Mouse (Mus musculus) midbrain, embryonic 14.5 days (tissue): ENCODE data around the gene Per1. TPM values are rescaled to one million over a fixed set of nuclear protein-coding genes. Genes with fewer than 3 reads are reported as not detected.
A peak's percentile ranks its signal among the peaks of the same experiment; 100 is the strongest.
"Not testable (repeated sequence)": the region's sequence is repeated elsewhere in the genome, so short reads cannot be mapped to it uniquely, and the experiment has no call there.

Experiments
- ATAC-seq: fragments of 200-750 bp; cut with Nextera tagmentation; 2 replicates; pipeline ENCODE4 v1.8.0; 2017; ENCODE audit warnings: moderate number of reproducible peaks, moderate library complexity; ENCODE audit not compliant: low FRiP score, low TSS enrichment
- DNase-seq: peaks from one replicate; pipeline ENCODE4 v3.0.0-alpha.2; 2015
- H3K27ac ChIP-seq: fragments of 300-500 bp; sonication (generic); replicated peaks from 2 replicates; pipeline ENCODE4 v1.5.1; 2014; ENCODE audit warnings: mild to moderate bottlenecking, low read depth, low read length, moderate library complexity
- H3K27me3 ChIP-seq: fragments of 300-500 bp; sonication (generic); 2 replicates; pipeline ENCODE4 v1.6.1; 2014; ENCODE audit warnings: low read length, control low read depth, mixed read lengths; ENCODE audit not compliant: control insufficient read depth, insufficient read depth
- H3K36me3 ChIP-seq: fragments of 300-500 bp; sonication (generic); 2 replicates; pipeline ENCODE4 v1.6.1; 2014; ENCODE audit warnings: low read length, control low read depth; ENCODE audit not compliant: control insufficient read depth, insufficient read depth
- H3K4me1 ChIP-seq: fragments of 300-500 bp; sonication (generic); 2 replicates; pipeline ENCODE4 v1.6.1; 2014; ENCODE audit warnings: mild to moderate bottlenecking, antibody characterized with exemption, low read length, control low read depth; ENCODE audit not compliant: control insufficient read depth, insufficient read depth
- H3K4me2 ChIP-seq: fragments of 300-500 bp; sonication (generic); 2 replicates; pipeline ENCODE4 v1.6.1; 2014; ENCODE audit warnings: mild to moderate bottlenecking, low read length, moderate library complexity
- H3K4me3 ChIP-seq: fragments of 300-500 bp; sonication (generic); replicated peaks from 2 replicates; pipeline ENCODE4 v1.5.1; 2014; ENCODE audit warnings: low read depth, low read length
- H3K9ac ChIP-seq: fragments of 300-500 bp; sonication (generic); replicated peaks from 2 replicates; pipeline ENCODE4 v1.6.1; 2014; ENCODE audit warnings: mild to moderate bottlenecking, low read length, moderate library complexity
- H3K9me3 ChIP-seq: fragments of 300-500 bp; sonication (generic); 2 replicates; pipeline ENCODE4 v1.6.1; 2016; ENCODE audit warnings: low read length, control low read depth, mixed read lengths; ENCODE audit not compliant: control insufficient read depth
- WGBS: fragments of 180-500 bp; shearing (Covaris S2); extraction: QIAGEN DNeasy Blood & Tissue Kit; methylation state at CpG from one replicate; pipeline ENCODE4 v1.1.7; 2014; 5-methylcytosine and 5-hydroxymethylcytosine counted together
- polyA plus RNA-seq: library from polyadenylated mRNA; unstranded; fragments of >200 nt; fragmentation: Nextera tagmentation; extraction: Ambion mirVana; gene quantifications from 2 replicates; pipeline ENCODE4 v1.2.1, GENCODE M21; 2014

The Per1 gene
- polyA plus RNA-seq, 1 experiment from 2014 or later: 13.1 TPM

DNA sequence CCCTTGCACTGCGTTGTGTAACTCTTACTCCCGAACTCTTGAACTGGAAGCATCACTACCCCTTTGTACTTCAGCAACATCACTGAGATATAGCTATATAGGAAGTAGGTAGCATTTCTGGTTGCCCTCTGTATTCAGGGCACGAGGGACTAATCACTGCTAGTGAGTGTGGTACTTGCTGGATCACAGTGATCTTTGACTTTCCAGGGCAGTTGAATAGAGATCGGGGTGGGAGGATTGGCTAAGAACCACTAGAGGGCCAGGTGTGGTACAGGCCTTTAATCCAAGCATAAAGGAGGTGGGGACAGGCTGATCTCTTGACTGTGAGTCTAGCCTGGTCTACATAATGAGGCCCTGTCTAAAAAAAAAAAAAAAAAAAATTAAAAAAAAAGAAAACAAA is 2.1 kb upstream of the Per1 start:
- Histone ChIP-seq H3K4me1 (peaks cover 42% of the 10 kb centered on the region), H3K9me3 (no peaks in the 10 kb centered on the region), H3K4me3 (no peak overlapping the region), H3K4me2 (no peak overlapping the region), H3K27me3 (no peaks in the 10 kb centered on the region), H3K27ac (no peak overlapping the region), H3K36me3 (peaks cover 18% of the 10 kb centered on the region), H3K9ac (no peak overlapping the region)
- no peak for DNase-seq
- 87% methylated on average over 4 of the region's 4 CpGs for WGBS
- ATAC-seq: no peak

DNA sequence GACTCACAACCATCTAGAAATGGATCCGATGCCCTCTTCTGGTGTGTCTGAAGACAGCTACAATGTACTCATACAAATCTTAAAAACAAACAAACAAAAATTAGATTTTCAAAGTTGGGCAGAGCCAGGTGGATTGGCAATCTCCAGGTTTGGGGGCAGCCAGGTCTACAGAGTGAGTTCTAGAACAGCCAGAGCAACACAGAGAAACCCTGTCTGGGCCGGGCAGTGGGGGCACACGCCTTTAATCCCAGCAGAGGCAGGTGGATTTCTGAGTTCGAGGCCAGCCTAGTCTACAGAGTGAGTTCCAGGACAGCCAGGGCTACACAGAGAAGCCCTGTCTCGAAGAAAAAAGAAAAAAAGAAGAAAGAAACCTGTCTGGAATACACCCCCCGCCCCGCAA is 1.2 kb upstream of the Per1 start:
- H3K9me3 ChIP-seq, H3K27me3 ChIP-seq, ATAC-seq, DNase-seq, H3K4me2 ChIP-seq, H3K9ac ChIP-seq, H3K4me3 ChIP-seq, H3K27ac ChIP-seq: not testable (repeated sequence)
- WGBS: 86% methylated on average over 7 of the region's 7 CpGs
- peaks cover 52% of the 10 kb centered on the region for H3K4me1 ChIP-seq
- peaks cover 18% of the 10 kb centered on the region for H3K36me3 ChIP-seq

DNA sequence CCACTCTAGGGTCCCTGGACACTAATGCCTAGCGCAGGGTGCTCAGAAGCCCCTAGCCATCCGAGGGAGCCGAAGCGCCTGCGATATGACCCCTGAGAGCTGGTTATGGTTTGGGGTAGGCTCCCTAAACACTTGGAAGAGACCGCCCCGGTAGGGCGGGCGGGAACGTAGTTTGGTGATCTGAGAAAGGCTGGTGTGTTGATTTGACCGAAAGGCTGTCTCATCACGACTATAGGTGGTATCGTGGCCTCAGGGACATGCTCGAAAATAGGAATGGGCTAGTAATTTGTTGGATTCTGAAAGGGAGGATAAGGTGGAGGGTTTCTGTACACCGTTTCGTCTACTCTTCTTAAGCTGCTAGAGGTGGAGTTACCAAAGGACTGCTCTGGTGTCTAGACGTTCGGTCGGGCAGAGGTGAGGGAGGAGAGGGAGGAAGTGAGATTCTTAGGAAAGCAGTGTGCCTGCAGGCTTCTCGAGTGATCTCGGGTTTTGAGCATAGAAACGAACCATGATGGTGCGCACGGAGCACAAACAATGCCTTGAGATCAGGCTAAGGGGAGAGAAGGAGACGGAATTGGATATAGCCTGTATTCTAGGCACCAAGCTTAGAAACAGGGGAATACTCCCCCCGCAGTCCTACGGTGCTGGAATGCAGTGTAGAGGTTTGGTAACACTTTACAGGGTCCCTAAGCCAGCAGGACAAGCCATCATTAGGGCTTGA is 654 bp downstream of the Per1 start:
- Histone ChIP-seq H3K9ac (peak overlapping the region; percentile 37), H3K4me1 (peaks cover 48% of the 10 kb centered on the region), H3K4me3 (peak overlapping the region; percentile 43), H3K9me3 (no peaks in the 10 kb centered on the region), H3K36me3 (peaks cover 5% of the 10 kb centered on the region), H3K27me3 (no peaks in the 10 kb centered on the region), H3K27ac (peak overlapping the region; percentile 61), H3K4me2 (peak overlapping the region; percentile 85)
- 4% methylated on average over 27 of the region's 27 CpGs for WGBS
- DNase-seq (no peak), ATAC-seq (no peak)

DNA sequence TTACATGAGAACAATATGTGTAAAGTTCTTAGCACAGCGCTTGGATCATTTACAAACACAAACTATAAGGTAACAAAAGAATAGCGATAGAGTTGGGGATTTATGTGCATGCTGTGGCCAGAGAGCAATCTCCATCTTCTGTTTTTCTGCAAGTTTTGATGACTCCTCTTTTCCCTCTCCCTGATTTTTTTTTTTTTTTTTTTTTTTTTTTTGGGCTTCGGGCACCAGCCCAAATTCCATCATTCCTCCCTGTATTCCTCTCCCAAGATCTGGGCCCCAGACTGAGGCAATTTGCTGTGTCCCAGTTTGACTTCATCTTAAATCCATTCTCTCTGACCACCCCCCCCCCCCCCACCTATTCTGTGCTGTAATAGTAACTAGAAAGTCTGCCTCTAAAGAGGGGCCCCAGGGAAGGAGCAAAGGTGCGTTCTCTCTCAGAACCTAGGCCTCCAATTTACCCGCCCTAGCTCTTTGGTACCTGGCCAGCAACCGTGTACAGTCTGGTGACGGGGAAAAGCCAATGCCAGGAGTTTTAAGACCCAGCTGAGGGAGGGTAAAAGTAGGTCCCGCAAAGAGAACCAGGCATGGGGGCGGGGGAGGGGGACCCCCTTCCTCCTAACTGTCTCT is 1.5 kb downstream of the Per1 start:
- 19% methylated on average over 9 of the region's 9 CpGs for WGBS
- peaks cover 12% of the 10 kb centered on the region for H3K36me3 ChIP-seq
- H3K4me1 ChIP-seq: peaks cover 48% of the 10 kb centered on the region
- peak overlapping the region; percentile 43 for H3K4me3 ChIP-seq
- no peaks in the 10 kb centered on the region for H3K9me3 ChIP-seq
- peak overlapping the region; percentile 46; the same call in 1 of the 2 replicates for H3K9ac ChIP-seq
- peak overlapping the region; percentile 78; the same call in 1 of the 2 replicates for H3K27ac ChIP-seq
- DNase-seq (no peak), ATAC-seq (no peak)
- no peaks in the 10 kb centered on the region for H3K27me3 ChIP-seq
- H3K4me2 ChIP-seq: peak overlapping the region; percentile 85

DNA sequence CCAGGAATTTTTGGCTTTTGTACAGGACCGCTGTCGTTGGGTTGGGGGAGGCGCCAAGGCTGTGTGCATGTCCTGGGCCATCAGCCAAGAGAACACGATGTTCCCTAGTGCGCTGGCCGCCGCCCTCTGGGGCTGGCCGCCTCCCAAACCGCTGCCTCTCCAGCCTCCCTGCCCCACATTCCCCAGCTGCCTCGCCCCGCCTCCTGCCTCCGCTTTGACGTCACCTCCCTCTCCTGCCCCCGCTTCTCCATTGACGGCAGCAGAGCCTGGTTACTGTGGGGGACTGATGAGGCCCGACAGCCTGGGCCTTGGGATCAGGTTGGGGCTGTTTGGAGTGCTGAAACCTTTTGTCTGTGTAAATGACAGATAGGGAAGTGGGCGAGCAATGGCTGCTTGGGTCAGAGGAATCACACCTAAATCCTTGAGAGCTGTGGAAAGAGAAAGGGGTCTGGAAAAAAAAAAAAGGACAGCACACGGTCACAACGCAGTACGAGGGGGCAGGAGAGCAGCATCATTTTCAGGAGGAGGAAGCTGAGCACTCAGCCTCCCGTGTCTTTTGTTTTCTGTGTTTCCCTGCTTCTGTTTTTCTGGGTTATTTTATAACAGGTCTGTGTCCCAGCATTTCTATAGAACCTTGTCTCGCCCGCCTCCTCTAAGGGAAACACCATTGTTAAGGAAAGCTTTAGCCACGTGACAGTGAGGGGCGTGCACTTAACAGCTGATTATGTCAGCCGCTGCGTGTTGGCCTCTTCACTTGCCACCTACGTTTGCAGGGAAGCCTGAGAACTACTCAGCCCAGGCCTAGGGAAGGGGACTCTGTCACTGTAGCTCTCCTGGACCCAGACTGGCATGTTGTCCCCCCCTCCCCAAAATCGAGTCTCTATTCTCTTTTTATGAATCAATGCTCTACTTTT is 2.2 kb downstream of the Per1 start:
- ATAC-seq (no peak), DNase-seq (peak; percentile 86)
- H3K27ac ChIP-seq: peak overlapping the region; percentile 78
- H3K4me2 ChIP-seq: peak overlapping the region; percentile 85
- 3% methylated on average over 29 of the region's 29 CpGs for WGBS
- peaks cover 48% of the 10 kb centered on the region for H3K4me1 ChIP-seq
- no peaks in the 10 kb centered on the region for H3K9me3 ChIP-seq
- H3K36me3 ChIP-seq: peaks cover 20% of the 10 kb centered on the region
- H3K27me3 ChIP-seq: no peaks in the 10 kb centered on the region
- H3K4me3 ChIP-seq: peak overlapping the region; percentile 22
- peak overlapping the region; percentile 46; the same call in 1 of the 2 replicates for H3K9ac ChIP-seq

DNA sequence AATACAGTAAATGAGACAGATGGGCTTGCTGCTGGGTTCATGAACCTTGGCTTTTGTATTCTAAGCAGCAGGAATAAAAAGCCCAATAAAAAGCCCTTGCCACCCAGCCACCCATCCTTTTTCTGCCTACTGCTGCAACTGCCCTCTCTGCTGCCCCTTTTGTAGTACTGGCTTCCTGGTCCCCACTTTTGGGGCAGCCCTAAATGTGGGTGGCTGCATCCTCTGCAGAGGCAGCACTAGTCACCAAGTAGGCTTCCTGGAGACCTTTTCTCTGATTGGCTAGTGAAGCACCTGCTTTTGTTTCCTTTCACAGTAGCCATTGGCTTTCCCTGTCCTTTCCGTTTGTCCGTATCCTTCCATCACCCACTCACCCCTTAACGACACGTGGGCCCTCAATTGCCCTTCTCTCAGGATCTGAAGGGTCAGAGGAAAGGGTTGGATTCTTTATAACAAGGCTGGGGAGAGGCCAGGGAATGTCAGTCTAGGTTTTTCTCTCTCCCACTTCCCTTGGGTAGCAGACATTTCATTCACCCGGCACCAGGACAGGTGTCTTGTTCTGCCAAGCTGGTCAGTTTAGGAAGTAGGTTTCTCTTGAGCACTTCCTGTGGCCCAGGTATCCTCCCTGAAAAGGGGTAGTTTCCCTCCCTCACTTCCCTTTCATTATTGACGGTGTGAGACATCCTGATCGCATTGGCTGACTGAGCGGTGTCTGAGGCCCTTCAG is 3.2 kb downstream of the Per1 start:
- H3K36me3 ChIP-seq: peaks cover 25% of the 10 kb centered on the region
- no peaks in the 10 kb centered on the region for H3K27me3 ChIP-seq
- H3K4me3 ChIP-seq: peak overlapping the region; percentile 52
- ATAC-seq (no peak), DNase-seq (no peak)
- no peaks in the 10 kb centered on the region for H3K9me3 ChIP-seq
- H3K27ac ChIP-seq: peak overlapping the region; percentile 75
- H3K4me2 ChIP-seq: peak overlapping the region; percentile 85
- H3K4me1 ChIP-seq: peaks cover 48% of the 10 kb centered on the region
- H3K9ac ChIP-seq: peak overlapping the region; percentile 54; the same call in 1 of the 2 replicates
- 21% methylated on average over 8 of the region's 8 CpGs for WGBS

DNA sequence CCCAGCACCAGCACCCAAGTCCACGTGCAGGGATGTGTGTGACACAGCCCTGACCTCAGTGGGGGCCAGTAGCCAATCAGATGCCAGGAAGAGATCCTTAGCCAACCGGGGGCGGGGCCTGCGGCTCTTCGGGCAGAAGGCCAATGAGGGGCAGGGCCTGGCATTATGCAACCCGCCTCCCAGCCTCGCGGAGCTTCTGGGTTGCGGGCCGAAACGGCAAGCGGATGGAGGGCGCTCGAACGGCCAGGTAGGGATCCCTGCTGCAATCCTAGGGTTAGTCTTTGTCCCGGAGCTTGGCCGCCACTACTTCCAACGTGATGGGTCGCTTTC is 3.7 kb downstream of the Per1 start:
- H3K27ac ChIP-seq: peak overlapping the region; percentile 75
- peaks cover 48% of the 10 kb centered on the region for H3K4me1 ChIP-seq
- peak overlapping the region; percentile 52 for H3K4me3 ChIP-seq
- H3K9me3 ChIP-seq: no peaks in the 10 kb centered on the region
- peak overlapping the region; percentile 85 for H3K4me2 ChIP-seq
- H3K9ac ChIP-seq: peak overlapping the region; percentile 54
- no peaks in the 10 kb centered on the region for H3K27me3 ChIP-seq
- WGBS: under 1% methylated on average over 19 of the region's 19 CpGs
- DNase-seq (peak; percentile 94), ATAC-seq (peak; percentile 34)
- peaks cover 31% of the 10 kb centered on the region for H3K36me3 ChIP-seq
